9 mouse cellular contexts compared by ENCODE assay signal in genomic region chr3:52046027-52046700, GRCm38 (mm10). TPM values are rescaled to one million over a fixed set of nuclear protein-coding genes. Genes with fewer than 3 reads are reported as not detected.
DNase-seq lines count a peak whose midpoint lies in the region; ATAC-seq and TF ChIP-seq lines count a peak whose summit lies in the region.
"Had no signal": no experiment of that assay in that cellular context is flagged by ENCODE, and none has a peak within 500 bp of the region (broad histone marks: within the 10 kb centered on the region; RNA-seq: fewer than 3 reads in every experiment).

No protein-coding gene starts in this region.

- H3K27me3 ChIP-seq in embryonic facial prominence, embryonic 11.5 days (ENCODE audit: control insufficient read depth, insufficient read depth, low read length) = no peaks in the 10 kb centered on the region
- no peaks in the 10 kb centered on the region for H3K27me3 ChIP-seq in heart, adult 2 months (ENCODE audit: control insufficient read depth, insufficient read depth, low read length)
- no peaks in the 10 kb centered on the region for H3K27me3 ChIP-seq in limb, embryonic 10.5 days (ENCODE audit: low read depth, poor library complexity, severe bottlenecking)
- no peaks in the 10 kb centered on the region for H3K27me3 ChIP-seq in midbrain, embryonic 10.5 days (ENCODE audit: low read depth, poor library complexity, severe bottlenecking)
- H3K27me3 ChIP-seq: CH12.LX had no signal

- no peaks in the 10 kb centered on the region for H3K79me2 ChIP-seq in heart, adult 2 months (replicated peaks; ENCODE audit: control insufficient read depth, insufficient read depth, low read length)

- WGBS in embryonic facial prominence, embryonic 11.5 days = 3% methylated on average over 20 of the region's 20 CpGs
- WGBS in heart, adult 2 months = 4% methylated on average over 20 of the region's 20 CpGs
- whole genome bisulfite sequencing in limb, embryonic 10.5 days = under 1% methylated on average over 20 of the region's 20 CpGs
- 2% methylated on average over 20 of the region's 20 CpGs for WGBS in midbrain, embryonic 10.5 days

- H3K9me3 ChIP-seq in embryonic facial prominence, embryonic 11.5 days (replicated peaks; ENCODE audit: control insufficient read depth, low read length) = no peaks in the 10 kb centered on the region
- no peaks in the 10 kb centered on the region for H3K9me3 ChIP-seq in limb, embryonic 10.5 days (replicated peaks)
- peaks cover 5% of the 10 kb centered on the region; the same call in 1 of the 2 replicates for H3K9me3 ChIP-seq in midbrain, embryonic 10.5 days (replicated peaks)

- ATAC-seq in embryonic facial prominence, embryonic 11.5 days (replicated peaks; ENCODE audit: insufficient number of reproducible peaks, low FRiP score, low TSS enrichment, low read depth) = peak; percentile 88

- H3K36me3 ChIP-seq in embryonic facial prominence, embryonic 11.5 days (replicated peaks; ENCODE audit: control insufficient read depth, insufficient read depth, low read depth, low read length) = no peaks in the 10 kb centered on the region
- H3K36me3 ChIP-seq in heart, adult 2 months (ENCODE audit: control insufficient read depth, insufficient read depth, low read length) = no peaks in the 10 kb centered on the region
- 0 out of 2 replicates have a peak, but pooled peaks cover under 1% of the 10 kb centered on the region for H3K36me3 ChIP-seq in limb, embryonic 10.5 days
- peaks cover 12% of the 10 kb centered on the region for H3K36me3 ChIP-seq in midbrain, embryonic 10.5 days

- TF ChIP-seq POLR2A in heart, adult 2 months (IDR thresholded peaks at IDR 0.05; ENCODE audit: insufficient read depth, low read depth, low read length) = peak; percentile 80

- peak; percentile 70 for DNase-seq in layer of hippocampus, adult 11-12 months (ENCODE audit: low spot score)
- DNase-seq in layer of hippocampus, adult 9-10 months (ENCODE audit: low spot score) = no peak
- peak; percentile 90 for DNase-seq in embryonic facial prominence, embryonic 11.5 days (ENCODE audit: low spot score)
- peak; percentile 78 to 82 for DNase-seq in heart, adult 2 months
- peak; percentile 93 for DNase-seq in kidney, adult 11 months
- peak; percentile 88 for DNase-seq in limb, embryonic 10.5 days (ENCODE audit: low spot score)
- peak; percentile 80 for DNase-seq in midbrain, embryonic 10.5 days (ENCODE audit: low spot score)
- peak; percentile 55 for DNase-seq in right cerebral cortex, postnatal 4 days

- H3K9ac ChIP-seq in embryonic facial prominence, embryonic 11.5 days (replicated peaks; ENCODE audit: low read length) = peak overlapping the region; percentile 26
- peak overlapping the region; percentile 61 for H3K9ac ChIP-seq in heart, adult 2 months (ENCODE audit: low read depth, low read length)

- peak overlapping the region; percentile 9 for H3K4me3 ChIP-seq in embryonic facial prominence, embryonic 11.5 days (ENCODE audit: low read depth, low read length)
- H3K4me3 ChIP-seq in heart, adult 2 months = peak overlapping the region; percentile 49
- peak overlapping the region; percentile 47 for H3K4me3 ChIP-seq in limb, embryonic 10.5 days
- H3K4me3 ChIP-seq in midbrain, embryonic 10.5 days = peak overlapping the region; percentile 49

- 0 out of 2 replicates have a peak, but pooled peaks have one; percentile 23 for TF ChIP-seq EP300 in heart, adult 2 months (IDR thresholded peaks at IDR 0.05; ENCODE audit: insufficient read depth, low read depth, low read length)

- no peak for TF ChIP-seq CTCF in heart, adult 2 months (IDR thresholded peaks at IDR 0.05)

- intact Hi-C loops in heart, adult 2 months (cut with DNase I) = loop anchor here (1.0 to 5.0 kb wide), 4 partner anchors 42 to 339 kb away; no protein-coding TSS in a partner anchor

- peak overlapping the region; percentile 83 for H3K27ac ChIP-seq in embryonic facial prominence, embryonic 11.5 days (replicated peaks; ENCODE audit: low read depth, low read length)
- H3K27ac ChIP-seq in heart, adult 2 months = peak overlapping the region; percentile 88
- H3K27ac ChIP-seq in limb, embryonic 10.5 days = peak overlapping the region; percentile 92
- peak overlapping the region; percentile 92 for H3K27ac ChIP-seq in midbrain, embryonic 10.5 days (replicated peaks)

- peak overlapping the region; percentile 61 for H3K4me2 ChIP-seq in embryonic facial prominence, embryonic 11.5 days (ENCODE audit: low read depth, low read length)

- H3K4me1 ChIP-seq in embryonic facial prominence, embryonic 11.5 days (ENCODE audit: control insufficient read depth, insufficient read depth, low read length) = peaks cover 12% of the 10 kb centered on the region; the same call in 1 of the 2 replicates
- H3K4me1 ChIP-seq in heart, adult 2 months (ENCODE audit: control insufficient read depth, insufficient read depth, low read length) = peaks cover 6% of the 10 kb centered on the region
- H3K4me1 ChIP-seq in limb, embryonic 10.5 days = peaks cover 62% of the 10 kb centered on the region
- peaks cover 70% of the 10 kb centered on the region for H3K4me1 ChIP-seq in midbrain, embryonic 10.5 days

RNA-seq across cellular contexts. Expression of gene Maml3, which starts 58.7 kb away (rescaled TPM):
- 4.4 TPM in 2 replicates for polyA plus RNA-seq in embryonic facial prominence, embryonic 11.5 days (2014; fragmentation: Nextera tagmentation; extraction: Ambion mirVana)
- 1 to 10 TPM; 2.7 to 2.8 TPM for total RNA-seq in heart, adult 2 months (2021)
- polyA plus RNA-seq in heart, adult 2 months (2012; rRNA removed) = 1.9 and 2.0 TPM in 2 replicates
- polyA plus RNA-seq in limb, embryonic 10.5 days (2016; fragmentation: Nextera tagmentation; extraction: Ambion mirVana) = 4.3 and 4.7 TPM in 2 replicates
- 5.4 and 6.8 TPM in 2 replicates for polyA plus RNA-seq in midbrain, embryonic 10.5 days (2016; fragmentation: Nextera tagmentation; extraction: Ambion mirVana)
